Mouse (Mus musculus): ENCODE measurements at regions not wholly inside any gene's neighbourhood (a gene's known extent, or its start where the extent isn't known, plus 50 kb on each side); places are given as distances from the start of the nearest gene placed in this dataset.

DNA sequence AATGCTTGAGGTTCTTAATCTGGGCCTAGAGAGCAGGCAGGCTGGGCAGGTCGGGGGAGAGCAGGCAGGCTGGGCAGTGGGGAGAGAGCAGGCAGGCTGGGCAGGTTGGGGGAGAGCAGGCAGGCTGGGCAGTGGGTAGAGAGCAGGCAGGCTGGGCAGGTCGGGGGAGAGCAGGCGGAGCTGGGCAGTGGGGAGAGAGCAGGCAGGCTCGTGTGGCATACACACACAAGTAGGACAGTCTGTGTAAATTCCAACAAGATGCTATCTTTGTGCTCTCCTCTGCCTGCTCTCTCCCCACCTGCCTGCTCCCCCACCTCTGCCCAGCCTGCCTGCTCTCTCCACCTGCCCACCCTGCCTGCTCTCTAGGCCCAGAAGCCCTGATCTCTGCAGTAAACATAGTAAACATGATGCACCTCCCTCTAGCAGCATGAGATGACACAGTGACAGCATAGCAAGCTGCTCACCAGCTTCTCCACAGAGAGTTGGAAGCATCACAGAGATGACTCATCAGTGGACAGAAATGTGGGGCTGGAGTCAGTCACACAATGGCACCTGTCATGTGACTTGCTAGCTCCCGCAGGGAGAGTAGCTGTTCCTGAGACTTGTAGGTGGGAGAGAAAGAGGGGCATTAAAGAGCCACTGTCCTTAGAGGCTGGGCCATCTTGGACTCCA lies 166.3 kb upstream of the Rpl38 start:
- no peak overlapping the region for H3K27ac ChIP-seq (replicated peaks; ENCODE audit: low read depth, low read length)

DNA sequence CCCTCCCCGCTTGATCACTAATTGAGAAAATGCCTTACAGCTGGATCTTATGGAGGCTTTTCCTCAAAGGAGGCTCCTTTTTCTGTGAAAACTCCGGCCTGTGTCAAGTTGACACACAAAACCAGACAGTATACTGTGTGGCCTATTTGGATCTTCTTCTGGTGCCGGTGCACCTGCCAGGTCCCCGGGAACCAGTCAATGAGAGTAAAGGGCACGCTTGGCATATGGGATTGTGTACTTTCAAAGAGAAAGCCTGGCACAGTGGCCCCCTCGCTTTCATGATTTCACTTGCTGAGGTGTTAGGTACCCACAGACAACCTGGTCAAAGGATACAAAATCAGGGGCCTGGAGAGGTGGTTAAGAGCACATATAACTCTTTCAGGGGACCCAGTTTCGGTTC lies 167.9 kb upstream of the Rpl38 start:
- DNase-seq (ENCODE audit: low spot score) (no peak), ATAC-seq (replicated peaks; ENCODE audit: insufficient number of reproducible peaks, low FRiP score, low TSS enrichment, low read depth) (no peak)
- H3K4me2 ChIP-seq (ENCODE audit: low read depth, low read length) = no peak overlapping the region
- H3K27me3 ChIP-seq (ENCODE audit: control insufficient read depth, insufficient read depth, low read length) = no peaks in the 10 kb centered on the region
- peaks cover 2% of the 10 kb centered on the region; the same call in 1 of the 2 replicates for H3K4me1 ChIP-seq (ENCODE audit: control insufficient read depth, insufficient read depth, low read length)
- no peak overlapping the region for H3K27ac ChIP-seq (replicated peaks; ENCODE audit: low read depth, low read length)
- H3K9me3 ChIP-seq (replicated peaks; ENCODE audit: control insufficient read depth, low read length) = no peaks in the 10 kb centered on the region
- 76% methylated on average over 7 of the region's 7 CpGs for WGBS
- H3K36me3 ChIP-seq (replicated peaks; ENCODE audit: control insufficient read depth, insufficient read depth, low read depth, low read length) = no peaks in the 10 kb centered on the region
- no peak overlapping the region for H3K4me3 ChIP-seq (ENCODE audit: low read depth, low read length)
- H3K9ac ChIP-seq (replicated peaks; ENCODE audit: low read length) = no peak overlapping the region

More for the DNA sequence above, 166.3 kb upstream of the Rpl38 start:
- DNase-seq (ENCODE audit: low spot score) = no peak
- Histone ChIP-seq H3K4me3 (ENCODE audit: low read depth, low read length) (no peak overlapping the region), H3K4me2 (ENCODE audit: low read depth, low read length) (no peak overlapping the region), H3K36me3 (replicated peaks; ENCODE audit: control insufficient read depth, insufficient read depth, low read depth, low read length) (no peaks in the 10 kb centered on the region), H3K27me3 (ENCODE audit: control insufficient read depth, insufficient read depth, low read length) (no peaks in the 10 kb centered on the region), H3K9ac (replicated peaks; ENCODE audit: low read length) (no peak overlapping the region), H3K4me1 (ENCODE audit: control insufficient read depth, insufficient read depth, low read length) (peaks cover 2% of the 10 kb centered on the region; the same call in 1 of the 2 replicates), H3K9me3 (replicated peaks; ENCODE audit: control insufficient read depth, low read length) (no peaks in the 10 kb centered on the region)
- WGBS = 48% methylated on average over 5 of the region's 5 CpGs
- no peak for ATAC-seq (replicated peaks; ENCODE audit: insufficient number of reproducible peaks, low FRiP score, low TSS enrichment, low read depth)

DNA sequence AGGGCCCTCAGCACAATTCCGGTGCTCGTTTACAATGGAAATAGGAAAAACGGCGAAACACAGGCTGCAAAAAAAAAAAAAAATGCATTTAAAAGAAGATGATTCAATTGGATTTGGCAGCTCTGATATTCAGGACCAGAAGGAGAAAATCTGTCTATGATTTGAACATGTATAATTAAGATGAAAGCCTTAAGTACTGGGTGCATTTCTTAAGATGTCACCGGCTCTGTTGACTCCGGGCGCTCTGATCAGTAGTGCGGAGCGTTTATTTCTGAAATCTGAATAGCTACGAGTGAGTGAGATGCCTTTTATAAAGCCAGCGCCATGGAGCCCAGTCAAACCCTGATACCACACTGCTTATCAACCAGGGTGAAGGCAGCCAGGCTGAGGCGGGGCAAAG lies 168.7 kb upstream of the Rpl38 start:
- Histone ChIP-seq H3K4me2 (ENCODE audit: low read depth, low read length) (no peak overlapping the region), H3K36me3 (replicated peaks; ENCODE audit: control insufficient read depth, insufficient read depth, low read depth, low read length) (no peaks in the 10 kb centered on the region), H3K4me1 (ENCODE audit: control insufficient read depth, insufficient read depth, low read length) (peaks cover 2% of the 10 kb centered on the region; the same call in 1 of the 2 replicates), H3K4me3 (ENCODE audit: low read depth, low read length) (no peak overlapping the region), H3K27me3 (ENCODE audit: control insufficient read depth, insufficient read depth, low read length) (no peaks in the 10 kb centered on the region), H3K27ac (replicated peaks; ENCODE audit: low read depth, low read length) (no peak overlapping the region), H3K9me3 (replicated peaks; ENCODE audit: control insufficient read depth, low read length) (no peaks in the 10 kb centered on the region), H3K9ac (replicated peaks; ENCODE audit: low read length) (no peak overlapping the region)
- no peak for DNase-seq (ENCODE audit: low spot score)
- ATAC-seq (replicated peaks; ENCODE audit: insufficient number of reproducible peaks, low FRiP score, low TSS enrichment, low read depth) = no peak
- WGBS = 80% methylated on average over 12 of the region's 12 CpGs

DNA sequence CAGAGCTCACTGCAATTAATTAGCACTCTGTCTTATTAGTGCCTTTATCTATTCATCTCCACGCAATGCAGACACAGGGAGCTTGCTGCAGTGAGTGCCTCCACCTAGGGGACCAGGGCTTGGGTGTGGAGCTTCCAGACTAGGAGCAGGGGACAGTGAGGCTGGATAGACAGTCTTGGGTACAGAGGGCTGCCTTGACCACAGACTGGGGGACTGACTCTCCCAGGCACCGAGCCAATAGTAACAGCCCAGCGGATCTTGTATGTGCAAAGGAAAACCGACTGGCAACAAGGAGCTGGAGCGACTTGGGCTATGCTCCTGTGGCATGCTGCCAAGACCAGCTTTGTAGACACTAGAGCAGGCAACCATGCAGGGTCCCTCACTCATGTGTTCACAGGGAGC lies 172.8 kb upstream of the Rpl38 start:
- Histone ChIP-seq H3K9ac (replicated peaks; ENCODE audit: low read length) (no peak overlapping the region), H3K4me1 (ENCODE audit: control insufficient read depth, insufficient read depth, low read length) (no peaks in the 10 kb centered on the region), H3K36me3 (replicated peaks; ENCODE audit: control insufficient read depth, insufficient read depth, low read depth, low read length) (no peaks in the 10 kb centered on the region), H3K4me3 (ENCODE audit: low read depth, low read length) (no peak overlapping the region), H3K27me3 (ENCODE audit: control insufficient read depth, insufficient read depth, low read length) (no peaks in the 10 kb centered on the region; the same call in 1 of the 2 replicates), H3K27ac (replicated peaks; ENCODE audit: low read depth, low read length) (no peak overlapping the region), H3K4me2 (ENCODE audit: low read depth, low read length) (no peak overlapping the region), H3K9me3 (replicated peaks; ENCODE audit: control insufficient read depth, low read length) (no peaks in the 10 kb centered on the region)
- DNase-seq (ENCODE audit: low spot score) (no peak), ATAC-seq (replicated peaks; ENCODE audit: insufficient number of reproducible peaks, low FRiP score, low TSS enrichment, low read depth) (no peak)
- 78% methylated on average over 5 of the region's 5 CpGs for WGBS

DNA sequence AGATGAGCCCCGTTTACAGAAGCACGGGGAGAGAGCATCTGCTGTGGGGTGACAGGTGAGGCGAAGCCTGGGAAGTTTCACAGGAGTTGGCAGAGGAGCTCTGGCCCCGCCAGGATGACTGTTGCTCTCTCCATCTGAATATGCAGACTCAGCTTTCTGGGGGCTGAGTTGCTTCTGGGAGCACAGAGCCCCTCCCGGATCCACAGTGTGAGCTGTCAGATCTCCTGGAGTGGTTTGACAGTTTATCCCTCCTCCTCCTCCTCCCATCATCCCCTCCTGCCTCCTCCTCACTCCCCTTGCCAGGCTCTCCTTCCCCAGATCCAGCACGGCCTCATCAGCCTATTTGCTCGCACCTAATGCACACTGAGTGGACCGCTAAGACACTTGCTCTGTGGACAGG lies 181.9 kb upstream of the Rpl38 start:
- DNase-seq (ENCODE audit: low spot score) = no peak
- H3K4me1 ChIP-seq (ENCODE audit: control insufficient read depth, insufficient read depth, low read length) = no peaks in the 10 kb centered on the region

DNA sequence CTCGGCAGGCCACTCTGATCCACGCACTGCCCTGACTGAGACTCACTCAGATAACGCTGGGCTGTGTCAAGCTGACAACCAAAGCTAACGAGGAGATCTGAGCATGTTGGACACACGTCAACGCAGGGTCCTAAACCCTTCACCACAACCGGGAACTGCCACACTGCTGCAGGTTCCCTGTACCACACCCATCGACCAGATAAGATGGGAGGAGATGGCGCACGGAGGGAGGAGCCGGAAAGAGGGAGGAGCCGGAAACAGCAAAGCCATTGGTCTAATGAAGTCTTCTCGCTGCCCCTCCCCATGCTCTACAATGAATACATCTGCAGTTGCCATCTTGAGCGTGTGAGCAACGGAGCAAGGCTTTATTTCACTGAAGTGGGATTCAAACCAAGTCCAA lies 182.9 kb upstream of the Rpl38 start:
- no peaks in the 10 kb centered on the region for H3K4me1 ChIP-seq (ENCODE audit: control insufficient read depth, insufficient read depth, low read length)
- no peak overlapping the region for H3K4me3 ChIP-seq (ENCODE audit: low read depth, low read length)
- peaks cover 2% of the 10 kb centered on the region; the same call in 1 of the 2 replicates for H3K27me3 ChIP-seq (ENCODE audit: control insufficient read depth, insufficient read depth, low read length)
- no peaks in the 10 kb centered on the region for H3K9me3 ChIP-seq (replicated peaks; ENCODE audit: control insufficient read depth, low read length)
- H3K36me3 ChIP-seq (replicated peaks; ENCODE audit: control insufficient read depth, insufficient read depth, low read depth, low read length) = no peaks in the 10 kb centered on the region
- H3K4me2 ChIP-seq (ENCODE audit: low read depth, low read length) = no peak overlapping the region
- 70% methylated on average over 15 of the region's 15 CpGs for WGBS
- DNase-seq (ENCODE audit: low spot score) (no peak), ATAC-seq (replicated peaks; ENCODE audit: insufficient number of reproducible peaks, low FRiP score, low TSS enrichment, low read depth) (no peak)
- H3K9ac ChIP-seq (replicated peaks; ENCODE audit: low read length) = no peak overlapping the region
- no peak overlapping the region for H3K27ac ChIP-seq (replicated peaks; ENCODE audit: low read depth, low read length)

More for the DNA sequence above, 181.9 kb upstream of the Rpl38 start:
- 45% methylated on average over 8 of the region's 8 CpGs for WGBS
- Histone ChIP-seq H3K27ac (replicated peaks; ENCODE audit: low read depth, low read length) (no peak overlapping the region), H3K9ac (replicated peaks; ENCODE audit: low read length) (no peak overlapping the region), H3K9me3 (replicated peaks; ENCODE audit: control insufficient read depth, low read length) (no peaks in the 10 kb centered on the region), H3K4me3 (ENCODE audit: low read depth, low read length) (no peak overlapping the region), H3K4me2 (ENCODE audit: low read depth, low read length) (no peak overlapping the region), H3K27me3 (ENCODE audit: control insufficient read depth, insufficient read depth, low read length) (peaks cover 2% of the 10 kb centered on the region; the same call in 1 of the 2 replicates), H3K36me3 (replicated peaks; ENCODE audit: control insufficient read depth, insufficient read depth, low read depth, low read length) (no peaks in the 10 kb centered on the region)
- no peak for ATAC-seq (replicated peaks; ENCODE audit: insufficient number of reproducible peaks, low FRiP score, low TSS enrichment, low read depth)

DNA sequence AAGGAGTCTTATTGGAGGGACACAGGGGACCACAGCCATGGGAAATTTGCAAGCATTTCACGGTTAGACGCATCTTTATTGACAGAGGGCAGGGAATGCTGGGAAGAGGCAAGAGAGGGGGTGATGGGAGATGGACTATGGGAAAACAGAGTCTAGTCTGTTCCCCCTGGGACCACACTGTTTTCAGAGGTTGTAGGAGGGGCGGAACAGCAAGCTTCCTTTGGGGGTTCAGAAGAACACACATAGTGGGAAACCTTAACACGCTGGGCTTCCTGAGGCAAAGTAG lies 183.7 kb upstream of the Rpl38 start:
- ATAC-seq (replicated peaks; ENCODE audit: insufficient number of reproducible peaks, low FRiP score, low TSS enrichment, low read depth) (no peak), DNase-seq (ENCODE audit: low spot score) (no peak)
- H3K36me3 ChIP-seq (replicated peaks; ENCODE audit: control insufficient read depth, insufficient read depth, low read depth, low read length) = no peaks in the 10 kb centered on the region
- H3K4me3 ChIP-seq (ENCODE audit: low read depth, low read length) = no peak overlapping the region
- H3K27me3 ChIP-seq (ENCODE audit: control insufficient read depth, insufficient read depth, low read length) = peaks cover 2% of the 10 kb centered on the region; the same call in 1 of the 2 replicates
- no peaks in the 10 kb centered on the region for H3K9me3 ChIP-seq (replicated peaks; ENCODE audit: control insufficient read depth, low read length)
- H3K4me2 ChIP-seq (ENCODE audit: low read depth, low read length) = no peak overlapping the region
- no peak overlapping the region for H3K9ac ChIP-seq (replicated peaks; ENCODE audit: low read length)
- WGBS = 80% methylated on average over 4 of the region's 4 CpGs
- H3K4me1 ChIP-seq (ENCODE audit: control insufficient read depth, insufficient read depth, low read length) = no peaks in the 10 kb centered on the region
- H3K27ac ChIP-seq (replicated peaks; ENCODE audit: low read depth, low read length) = no peak overlapping the region

DNA sequence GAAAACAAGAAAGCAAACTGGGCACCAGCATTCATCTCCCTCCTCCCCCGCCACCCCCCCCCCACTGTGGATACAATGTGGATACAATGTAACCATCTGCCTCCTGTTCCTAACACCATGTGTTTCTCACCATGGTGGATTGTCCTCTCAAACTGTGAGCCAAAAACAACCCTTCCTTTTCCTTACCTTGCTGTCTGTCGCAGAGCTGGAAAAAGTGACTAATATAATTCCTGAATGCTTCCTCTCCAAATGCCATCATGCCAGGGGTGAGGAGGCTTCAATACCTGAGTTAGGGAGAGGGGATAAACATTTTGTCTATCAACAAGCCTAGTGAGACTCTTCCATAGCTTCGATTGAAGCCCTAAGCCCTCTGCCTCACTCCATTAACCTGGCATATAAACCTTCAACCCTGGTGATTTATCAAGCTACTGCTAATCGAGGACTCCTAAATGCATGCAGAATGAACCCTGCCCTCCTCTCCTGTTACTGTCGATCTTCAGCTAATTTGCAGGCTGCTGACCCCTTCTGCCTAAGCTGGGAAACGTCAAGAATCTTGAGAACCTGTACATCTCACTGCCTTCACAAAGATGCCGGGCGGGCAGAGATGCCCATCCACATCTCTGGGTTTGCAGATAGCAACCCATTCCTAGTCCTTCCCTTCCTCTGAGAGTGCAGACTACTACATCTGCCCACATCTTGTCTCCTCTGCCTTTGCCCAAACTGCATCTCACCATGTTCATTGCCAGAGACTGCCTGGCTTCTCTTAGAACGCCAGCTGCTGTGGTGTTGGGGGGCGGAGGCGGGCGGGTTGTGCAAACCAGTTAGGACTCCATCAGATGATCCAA lies 184.3 kb upstream of the Rpl38 start:
- Histone ChIP-seq H3K36me3 (replicated peaks; ENCODE audit: control insufficient read depth, insufficient read depth, low read depth, low read length) (no peaks in the 10 kb centered on the region), H3K9ac (replicated peaks; ENCODE audit: low read length) (no peak overlapping the region), H3K4me2 (ENCODE audit: low read depth, low read length) (no peak overlapping the region), H3K4me3 (ENCODE audit: low read depth, low read length) (no peak overlapping the region), H3K27ac (replicated peaks; ENCODE audit: low read depth, low read length) (no peak overlapping the region), H3K9me3 (replicated peaks; ENCODE audit: control insufficient read depth, low read length) (no peaks in the 10 kb centered on the region), H3K27me3 (ENCODE audit: control insufficient read depth, insufficient read depth, low read length) (peaks cover 2% of the 10 kb centered on the region; the same call in 1 of the 2 replicates), H3K4me1 (ENCODE audit: control insufficient read depth, insufficient read depth, low read length) (no peaks in the 10 kb centered on the region)
- 78% methylated on average over 12 of the region's 12 CpGs for WGBS
- no peak for ATAC-seq (replicated peaks; ENCODE audit: insufficient number of reproducible peaks, low FRiP score, low TSS enrichment, low read depth)
- DNase-seq (ENCODE audit: low spot score) = no peak
